Mouse (Mus musculus): Measurements from ENCODE around the gene Sema4d.
"Not testable (repeated sequence)": the region's sequence is repeated elsewhere in the genome, so short reads cannot be mapped to it uniquely, and the experiment has no call there.

The Sema4d gene

GRCm38 (mm10) chr13:51678687-51679086 lies 114.9 kb downstream of the Sema4d start:
- DNase-seq (ENCODE audit: low spot score in 2 of 2) = no peak

- DNase-seq (ENCODE audit: low spot score in 2 of 2) = no peak
Observed at GRCm38 (mm10) chr13:51677630-51678185, 115.8 kb downstream of the Sema4d start.

GRCm38 (mm10) chr13:51677041-51677440 lies 116.5 kb downstream of the Sema4d start:
- DNase-seq (ENCODE audit: low spot score in 2 of 2) = no peak

- DNase-seq (ENCODE audit: low spot score in 2 of 2) = no peak
Observed at GRCm38 (mm10) chr13:51676641-51677040, 116.9 kb downstream of the Sema4d start.

GRCm38 (mm10) chr13:51668195-51668594 lies 125.4 kb downstream of the Sema4d start:
- DNase-seq (ENCODE audit: low spot score in 2 of 2) = not testable (repeated sequence)

GRCm38 (mm10) chr13:51663561-51663960 lies 130.0 kb downstream of the Sema4d start:
- DNase-seq (ENCODE audit: low spot score in 2 of 2) = no peak

- no peak for DNase-seq (ENCODE audit: low spot score in 2 of 2)
Observed at GRCm38 (mm10) chr13:51659573-51659972, 134.0 kb downstream of the Sema4d start.

GRCm38 (mm10) chr13:51658094-51658493 lies 135.5 kb downstream of the Sema4d start:
- DNase-seq (ENCODE audit: low spot score in 2 of 2) = no peak

- no peak for DNase-seq (ENCODE audit: low spot score in 2 of 2)
Observed at GRCm38 (mm10) chr13:51656516-51657235, 136.9 kb downstream of the Sema4d start.

GRCm38 (mm10) chr13:51653961-51654360 lies 139.6 kb downstream of the Sema4d start:
- DNase-seq (ENCODE audit: low spot score in 2 of 2) = no peak

GRCm38 (mm10) chr13:51653159-51653558 lies 140.4 kb downstream of the Sema4d start:
- DNase-seq (ENCODE audit: low spot score in 2 of 2) = no peak

- DNase-seq (ENCODE audit: low spot score in 2 of 2) = peak; percentile 91 to 92
Observed at GRCm38 (mm10) chr13:51651408-51652064, 142.0 kb downstream of the Sema4d start, which contains the start of gene Secisbp2. Gene Secisbp2, plus strand, starts transcription at chr13:51651697.

GRCm38 (mm10) chr13:51649740-51650139 lies 143.8 kb downstream of the Sema4d start:
- DNase-seq (ENCODE audit: low spot score in 2 of 2) = no peak

- no peak for DNase-seq (ENCODE audit: low spot score in 2 of 2)
Observed at GRCm38 (mm10) chr13:51648237-51648636, 145.3 kb downstream of the Sema4d start.

GRCm38 (mm10) chr13:51647770-51648169 lies 145.8 kb downstream of the Sema4d start:
- no peak for DNase-seq (ENCODE audit: low spot score in 2 of 2)

- DNase-seq (ENCODE audit: low spot score in 2 of 2) = no peak
Observed at GRCm38 (mm10) chr13:51646362-51647027, 147.1 kb downstream of the Sema4d start.

GRCm38 (mm10) chr13:51645872-51646271 lies 147.7 kb downstream of the Sema4d start:
- DNase-seq (ENCODE audit: low spot score in 2 of 2) = no peak

GRCm38 (mm10) chr13:51644829-51645789 lies 148.4 kb downstream of the Sema4d start, which contains the start of gene Cks2:
Gene Cks2, plus strand, starts transcription at chr13:51645232.
- peak; percentile 97 to 98 for DNase-seq (ENCODE audit: low spot score in 2 of 2)

GRCm38 (mm10) chr13:51643924-51644828 lies 149.4 kb downstream of the Sema4d start:
- DNase-seq (ENCODE audit: low spot score in 2 of 2) = peak in 1 of 2 experiments; percentile 6

Measured in thymus, postnatal 10 days (tissue).